Mouse (Mus musculus): ENCODE data around the gene Rac1.

DNA sequence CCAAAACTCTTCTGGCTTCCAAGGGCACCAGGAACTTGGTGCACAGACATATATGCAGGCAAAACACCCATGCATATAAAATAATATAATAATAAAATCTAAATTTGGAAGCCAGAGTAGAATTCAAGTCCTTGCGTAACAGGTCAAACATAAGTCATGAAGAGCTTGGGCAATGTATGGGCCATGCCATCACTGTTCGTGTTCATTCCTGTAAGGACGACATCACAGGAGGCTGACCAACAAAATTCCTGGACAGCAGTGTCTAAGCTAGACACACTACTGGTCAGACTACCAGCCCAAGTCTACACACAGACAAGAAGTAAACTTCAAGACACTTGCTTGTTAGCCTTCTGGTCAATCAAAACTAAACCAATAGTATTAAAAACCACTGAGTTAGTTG is 5.0 kb downstream of the Rac1 start:
- TF ChIP-seq CTCF (IDR thresholded peaks at IDR 0.05) (no peak), EP300 (IDR thresholded peaks at IDR 0.05) (no peak)

Data from lung, postnatal 0 days (tissue).